8 mouse cellular contexts compared by ENCODE assay signal in the genomic region with DNA sequence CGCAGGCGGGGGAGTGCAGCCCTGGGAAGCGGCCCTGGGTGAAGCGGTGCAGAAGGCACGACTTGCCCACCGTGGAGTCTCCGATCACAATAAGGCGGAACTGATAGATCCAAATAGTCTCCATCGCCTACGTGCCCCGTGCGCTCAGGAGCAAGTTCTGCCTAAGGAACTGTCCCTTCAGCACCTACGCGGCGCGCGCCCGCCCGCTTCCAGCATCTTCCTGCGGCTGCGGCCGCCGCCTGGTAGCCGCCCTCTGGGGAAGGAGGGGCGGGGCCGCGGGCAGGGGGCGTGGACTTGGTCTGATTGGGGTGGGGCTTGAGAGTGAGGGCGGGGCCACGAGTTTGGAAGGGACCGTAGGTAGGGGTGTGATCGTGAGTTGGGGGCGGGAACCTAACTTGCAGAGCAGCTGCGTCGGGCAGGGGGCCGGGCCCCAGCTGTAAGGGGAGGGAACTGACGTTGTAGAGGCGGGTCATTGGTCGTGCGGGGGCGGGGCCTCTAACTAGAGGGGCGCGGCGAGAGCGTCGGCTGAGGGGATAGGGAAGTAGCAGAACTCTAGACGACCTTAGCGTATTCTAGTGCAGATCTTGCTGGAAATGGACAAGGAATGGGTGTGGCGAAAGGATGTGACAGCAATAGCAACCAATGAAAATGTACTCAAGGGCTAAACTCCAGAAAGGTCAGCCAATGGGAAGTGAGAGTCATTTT. TPM values are rescaled to one million over a fixed set of nuclear protein-coding genes. Genes with fewer than 3 reads are reported as not detected.
DNase-seq lines count a peak whose midpoint lies in the region; ATAC-seq and TF ChIP-seq lines count a peak whose summit lies in the region.

A gene (minus strand): TSS at position 241 of the 705 bp plus-strand sequence.

- no peak for TF ChIP-seq POLR2A in liver, adult 2 months (IDR thresholded peaks at IDR 0.05; ENCODE audit: extremely low read depth, insufficient read depth, low read length)

- DNase-seq in 3134 (ENCODE audit: extremely low read depth, insufficient read length, low spot score) = peak; percentile 7
- DNase-seq in brain, adult 2 months (ENCODE audit: low read depth, low spot score) = peak; percentile 86
- peak; percentile 52 for DNase-seq in liver, adult 2 months (ENCODE audit: extremely low read depth, low read depth, low spot score)
- peak; percentile 91 to 92 for DNase-seq in spleen, postnatal 36 days (ENCODE audit: low spot score in 2 of 2)

- no peaks in the 10 kb centered on the region for H3K79me2 ChIP-seq in liver, adult 2 months (ENCODE audit: control insufficient read depth, insufficient read depth, low read length)

- WGBS in heart, embryonic 11.5 days (ENCODE audit: insufficient replicate concordance) = 2% methylated on average over 49 of the region's 49 CpGs
- under 1% methylated on average over 49 of the region's 49 CpGs for WGBS in kidney, embryonic 16.5 days
- WGBS in liver, adult 2 months = 2% methylated on average over 49 of the region's 49 CpGs

- no peaks in the 10 kb centered on the region for H3K27me3 ChIP-seq in heart, embryonic 11.5 days (ENCODE audit: control insufficient read depth, insufficient read depth, low read length)
- peaks cover 8% of the 10 kb centered on the region for H3K27me3 ChIP-seq in kidney, embryonic 16.5 days (ENCODE audit: insufficient read depth, low read length)
- H3K27me3 ChIP-seq in liver, adult 2 months (ENCODE audit: control insufficient read depth, insufficient read depth, low read length) = peaks cover 16% of the 10 kb centered on the region; the same call in 1 of the 2 replicates

- ATAC-seq in erythroblast, adult 5-6 weeks (replicated peaks; ENCODE audit: low FRiP score, poor library complexity, severe bottlenecking) = peak; percentile 49
- ATAC-seq in heart, embryonic 11.5 days (replicated peaks; ENCODE audit: insufficient number of reproducible peaks, low FRiP score, low TSS enrichment) = peak; percentile 94
- ATAC-seq in kidney, embryonic 16.5 days (ENCODE audit: low FRiP score, low TSS enrichment) = peak; percentile 95
- peak; percentile 97 for ATAC-seq in monocyte, adult 5-6 weeks (replicated peaks; ENCODE audit: insufficient number of reproducible peaks, low FRiP score, low TSS enrichment, poor library complexity, severe bottlenecking)

- no peaks in the 10 kb centered on the region for H3K9me3 ChIP-seq in heart, embryonic 11.5 days (replicated peaks; ENCODE audit: control insufficient read depth, low read length)
- no peaks in the 10 kb centered on the region for H3K9me3 ChIP-seq in kidney, embryonic 16.5 days (ENCODE audit: low read length)

- H3K4me3 ChIP-seq in heart, embryonic 11.5 days (ENCODE audit: low read depth, low read length) = peak within 1 kb of the TSS; percentile 47
- peak within 1 kb of the TSS; percentile 51 for H3K4me3 ChIP-seq in kidney, embryonic 16.5 days (ENCODE audit: low read length)
- peak within 1 kb of the TSS; percentile 53 for H3K4me3 ChIP-seq in liver, adult 2 months (ENCODE audit: insufficient read depth, low read depth, low read length)

- no peak within 1 kb of the TSS for H3K9ac ChIP-seq in heart, embryonic 11.5 days (ENCODE audit: low read depth, low read length)
- no peak within 1 kb of the TSS for H3K9ac ChIP-seq in kidney, embryonic 16.5 days (replicated peaks; ENCODE audit: low read length)
- H3K9ac ChIP-seq in liver, adult 2 months (ENCODE audit: low read depth, low read length) = peak within 1 kb of the TSS; percentile 38; the same call in 1 of the 2 replicates

- TF ChIP-seq CTCF in liver, adult 2 months (IDR thresholded peaks at IDR 0.05; ENCODE audit: low read depth, low read length) = no peak

- peak within 1 kb of the TSS; percentile 85 for H3K4me2 ChIP-seq in heart, embryonic 11.5 days
- peak within 1 kb of the TSS; percentile 91 for H3K4me2 ChIP-seq in kidney, embryonic 16.5 days (replicated peaks; ENCODE audit: low read depth, low read length)

- no peaks in the 10 kb centered on the region for H3K36me3 ChIP-seq in heart, embryonic 11.5 days (ENCODE audit: control insufficient read depth, insufficient read depth, low read length)
- H3K36me3 ChIP-seq in kidney, embryonic 16.5 days (ENCODE audit: insufficient read depth, low read length) = no peaks in the 10 kb centered on the region
- no peaks in the 10 kb centered on the region for H3K36me3 ChIP-seq in liver, adult 2 months (ENCODE audit: control insufficient read depth, insufficient read depth, low read length)

- H3K27ac ChIP-seq in heart, embryonic 11.5 days (ENCODE audit: low read depth, low read length) = no peak within 1 kb of the TSS
- H3K27ac ChIP-seq in kidney, embryonic 16.5 days (ENCODE audit: low read length) = no peak within 1 kb of the TSS
- peak within 1 kb of the TSS; percentile 24 for H3K27ac ChIP-seq in liver, adult 2 months (replicated peaks; ENCODE audit: insufficient read depth, low read depth, low read length)

- H3K4me1 ChIP-seq in heart, embryonic 11.5 days (ENCODE audit: control insufficient read depth, insufficient read depth, low read length) = peaks cover 4% of the 10 kb centered on the region
- peaks cover 16% of the 10 kb centered on the region for H3K4me1 ChIP-seq in kidney, embryonic 16.5 days (ENCODE audit: insufficient read depth, low read length)
- H3K4me1 ChIP-seq in liver, adult 2 months (ENCODE audit: control insufficient read depth, insufficient read depth, low read length) = no peaks in the 10 kb centered on the region

RNA-seq across cellular contexts. Expression of the gene that starts here (rescaled TPM):
- 1.3 TPM in 1 of 2 replicates, not detected in the other for total RNA-seq in erythroblast, adult 5-6 weeks (2015; ENCODE audit: low replicate concordance)
- total RNA-seq in erythroblast, adult 5-6 weeks (2017; ENCODE audit: low replicate concordance) = 0.77 TPM in 1 of 2 replicates, not detected in the other
- 0.27 and 0.63 TPM in 2 replicates for polyA plus RNA-seq in heart, embryonic 11.5 days (2014; fragmentation: Nextera tagmentation; extraction: Ambion mirVana)
- 0.11 and 0.30 TPM in 2 replicates for polyA plus RNA-seq in kidney, embryonic 16.5 days (2015; fragmentation: Nextera tagmentation; extraction: Ambion mirVana)
- total RNA-seq in liver, adult 2 months (2014; rRNA removed) = 0.83 and 1.0 TPM in 2 replicates
- polyA plus RNA-seq in liver, adult 2 months (2012; rRNA removed) = 0.10 and 0.26 TPM in 2 replicates
- total RNA-seq in monocyte, adult 5-6 weeks (2017) = 5.1 to 9.4 TPM (median 8.1 TPM) in 3 replicates

Comparison
In these comparisons a context has a peak if more than half of its experiments do, and no peak if none do; other contexts are left out.
1. Peak in ATAC-seq, H3K4me3 ChIP-seq and H3K4me2 ChIP-seq in heart, embryonic 11.5 days; RNA of the gene not detected or under 1 TPM.
2. Peak in ATAC-seq, H3K4me3 ChIP-seq and H3K4me2 ChIP-seq in kidney, embryonic 16.5 days; RNA of the gene not detected or under 1 TPM.
3. DNase-seq: peak in every context shown above with its lines; median percentile 92 in spleen, postnatal 36 days; 86 in brain, adult 2 months; 52 in liver, adult 2 months; 7 in 3134.